Mouse (Mus musculus): ENCODE results near the gene Hoxa7.

Hoxa7 gene

DNA sequence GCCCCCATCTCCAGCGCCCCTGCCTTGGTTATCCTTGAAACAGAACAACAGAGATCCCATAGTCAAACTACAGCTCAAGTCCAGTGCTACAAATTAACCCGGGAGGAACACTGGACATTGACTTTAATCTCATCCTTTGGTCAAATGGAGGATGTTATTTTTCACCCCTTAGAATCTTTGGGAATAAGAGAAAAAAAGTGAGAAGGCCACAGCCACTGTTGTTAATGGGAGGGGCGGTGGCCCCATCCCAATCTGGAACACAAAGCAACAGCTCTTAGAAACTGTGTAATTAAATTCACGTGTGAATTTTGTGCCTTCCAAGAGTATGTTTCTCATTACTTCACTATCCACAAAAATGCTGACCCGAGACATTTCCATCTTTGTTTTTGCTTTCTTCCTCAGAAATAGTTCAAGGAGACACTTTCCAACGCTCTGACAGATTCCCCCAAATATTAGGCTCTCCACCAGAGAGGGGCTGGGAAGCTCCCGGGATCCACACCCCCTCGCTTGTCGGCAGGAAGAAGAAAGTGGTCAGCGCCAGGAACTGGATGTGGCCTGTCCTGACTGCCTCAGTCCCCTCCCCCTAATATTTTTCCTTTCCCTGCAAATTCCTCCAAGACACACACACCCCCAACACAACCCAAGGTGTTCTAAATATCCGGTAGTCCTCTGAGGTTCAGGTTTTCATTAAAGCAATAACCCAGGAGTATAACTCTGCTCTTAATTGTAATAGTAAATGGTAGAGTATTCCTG, 6.0 kb upstream of the Hoxa7 start:
- in situ Hi-C loops (cut with MboI): loop anchor here (5.0 to 25.0 kb wide), 4 partner anchors 643 to 1415 kb away; no protein-coding TSS in a partner anchor

DNA sequence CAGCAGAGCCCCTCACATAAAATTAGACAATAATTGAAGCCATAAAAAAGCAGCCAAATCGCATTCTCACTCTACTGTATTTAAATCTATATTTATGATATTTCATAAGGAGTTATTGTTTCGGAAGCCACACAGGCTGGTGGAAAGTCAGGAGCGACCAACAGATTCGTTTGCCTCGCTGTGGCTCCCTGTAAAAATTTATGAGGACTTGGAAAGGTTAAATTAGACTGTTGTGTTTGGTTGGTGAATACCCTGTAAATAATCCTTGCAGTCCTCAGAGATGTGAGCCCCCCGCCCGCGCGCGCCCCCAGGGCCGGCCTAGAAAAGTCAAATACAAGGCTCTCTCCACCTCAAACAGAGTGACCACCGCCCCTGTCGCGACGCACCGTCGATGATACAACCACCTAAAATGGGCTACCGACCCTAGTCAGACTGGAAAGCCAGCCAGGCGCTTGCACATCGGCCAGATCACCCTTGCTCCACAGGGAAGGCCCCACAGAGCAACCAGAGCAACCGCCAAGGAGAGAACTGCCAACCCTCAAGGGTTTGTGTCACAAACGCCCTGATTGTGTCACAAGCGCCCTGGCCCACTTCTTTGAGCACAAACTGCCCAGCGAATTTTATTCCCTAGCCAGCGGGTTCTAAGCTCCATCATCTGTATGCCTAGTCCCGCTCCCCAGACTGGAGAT, 5.1 kb upstream of the Hoxa7 start:
- in situ Hi-C loops (cut with MboI): loop anchor here (5.0 to 25.0 kb wide), 4 partner anchors 642 to 1414 kb away; no protein-coding TSS in a partner anchor

DNA sequence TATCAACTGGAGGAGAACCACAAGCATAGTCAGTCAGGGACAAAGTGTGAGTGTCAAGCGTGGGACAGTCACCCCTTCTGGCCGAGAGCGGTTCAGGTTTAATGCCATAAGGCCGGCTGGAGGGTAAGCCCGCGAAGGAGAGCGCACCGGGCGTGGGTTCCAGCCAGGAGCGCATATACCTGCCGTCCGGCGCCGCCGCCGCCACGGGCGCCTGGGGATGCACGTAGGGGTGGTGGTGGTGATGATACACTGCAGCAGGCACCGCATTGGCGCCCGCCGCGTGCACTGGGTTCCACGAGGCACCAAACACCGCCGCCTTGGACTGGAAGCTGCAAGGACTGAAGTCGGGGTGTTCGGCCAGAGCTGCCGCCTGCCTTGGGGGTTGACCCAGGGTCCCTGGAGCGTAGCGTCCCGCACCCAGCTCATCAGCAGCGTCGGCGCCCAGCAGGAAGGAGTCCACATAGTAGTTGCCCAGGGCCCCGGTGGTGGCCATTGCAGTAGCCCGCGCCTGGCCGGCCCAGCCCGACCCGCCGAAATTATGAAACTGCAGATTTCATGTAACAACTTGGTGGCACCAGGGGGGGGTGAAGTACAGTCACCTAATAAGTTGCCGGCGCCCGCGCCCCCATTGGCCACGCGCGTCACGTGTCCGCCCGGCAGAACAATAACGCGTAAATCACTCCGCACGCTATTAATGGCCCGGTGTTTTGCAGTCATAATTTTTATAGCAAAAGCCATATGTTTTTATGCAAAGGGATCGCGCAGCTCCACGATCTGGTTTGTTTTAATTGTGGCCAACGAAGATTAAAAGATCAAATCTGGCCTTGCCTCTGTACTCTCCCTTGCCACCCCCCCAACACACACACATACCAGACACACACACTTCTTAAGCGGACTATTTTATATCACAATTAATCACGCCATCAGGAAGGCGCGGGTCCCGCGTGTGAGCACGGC, 4.2 kb upstream of the Hoxa7 start:
- in situ Hi-C loops (cut with MboI): loop anchor here (5.0 to 25.0 kb wide), 4 partner anchors 641 to 1414 kb away; no protein-coding TSS in a partner anchor

DNA sequence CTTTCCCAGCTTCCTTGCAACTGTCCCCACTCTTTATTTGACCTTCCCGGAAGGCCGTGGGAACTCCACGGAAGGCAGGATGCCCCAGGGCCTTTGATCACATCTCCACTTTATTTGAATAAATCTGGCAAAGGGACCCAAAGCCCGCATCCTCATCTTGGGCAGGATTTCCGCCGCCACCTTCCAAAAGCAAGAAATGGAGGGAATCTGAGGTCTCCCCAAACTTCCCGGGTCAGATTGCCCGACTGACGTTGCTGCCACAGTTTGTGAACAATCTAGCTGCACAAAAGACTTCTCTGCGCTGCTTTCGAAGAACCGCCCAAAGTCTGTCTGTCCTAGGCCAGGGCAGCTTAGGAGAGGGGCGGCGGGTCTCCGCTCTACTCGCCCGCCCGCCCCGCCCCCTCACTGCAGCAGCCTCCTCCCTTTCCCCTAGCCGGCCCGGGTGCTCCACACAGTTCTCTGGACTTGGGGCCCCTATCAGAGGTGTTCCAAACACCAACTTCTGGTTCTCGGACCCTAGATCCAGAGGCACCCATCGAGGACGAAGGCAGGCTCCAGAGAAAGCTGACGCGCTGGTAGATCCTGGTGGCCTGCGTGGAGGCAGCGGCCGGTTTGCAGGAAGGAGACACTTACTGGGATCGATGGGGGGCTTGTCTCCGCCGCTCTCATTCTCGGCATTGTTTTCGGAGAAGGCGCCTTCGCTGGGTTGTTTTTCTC, 3.4 kb upstream of the Hoxa7 start:
- in situ Hi-C loops (cut with MboI): loop anchor here (5.0 to 25.0 kb wide), 4 partner anchors 640 to 1413 kb away; no protein-coding TSS in a partner anchor

DNA sequence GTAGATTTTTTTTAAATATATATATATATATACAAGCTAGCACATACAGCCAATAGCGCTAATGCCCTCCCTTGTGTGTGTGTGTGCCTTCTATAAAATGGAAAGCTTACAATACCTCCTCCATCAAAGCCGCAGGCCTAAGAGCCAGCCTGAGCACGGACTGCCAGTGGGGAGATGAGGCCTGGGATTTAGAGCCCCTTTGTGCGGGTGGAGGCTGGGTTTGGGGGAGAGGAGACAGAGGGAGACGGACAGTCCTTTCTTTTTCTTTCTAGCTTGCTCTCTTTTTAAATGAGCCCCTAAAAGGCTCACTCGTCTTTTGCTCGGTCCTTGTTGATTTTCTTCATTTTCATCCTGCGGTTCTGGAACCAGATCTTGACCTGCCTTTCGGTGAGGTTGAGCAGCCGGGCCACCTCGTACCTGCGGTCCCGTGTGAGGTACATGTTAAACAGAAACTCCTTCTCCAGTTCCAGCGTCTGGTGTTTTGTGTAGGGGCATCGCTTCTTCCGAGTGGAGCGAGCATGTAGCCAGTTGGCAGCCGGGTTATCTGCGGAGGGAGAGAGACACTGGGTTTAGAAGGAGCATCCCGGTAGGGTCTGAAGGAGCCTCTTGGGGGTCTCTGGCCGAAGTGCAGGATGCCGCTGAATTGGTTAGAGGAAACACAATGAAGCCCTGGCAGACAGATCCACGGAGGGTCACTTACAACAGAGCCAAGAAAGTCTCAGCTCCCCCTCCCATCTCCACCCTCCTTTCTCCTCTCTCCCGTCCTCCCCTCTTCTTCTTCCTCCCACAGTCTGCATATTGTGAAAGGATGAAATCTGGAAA, 2.5 kb upstream of the Hoxa7 start:
- in situ Hi-C loops (cut with MboI): loop anchor here (10.0 kb wide), 2 partner anchors 639 to 839 kb away; no protein-coding TSS in a partner anchor

DNA sequence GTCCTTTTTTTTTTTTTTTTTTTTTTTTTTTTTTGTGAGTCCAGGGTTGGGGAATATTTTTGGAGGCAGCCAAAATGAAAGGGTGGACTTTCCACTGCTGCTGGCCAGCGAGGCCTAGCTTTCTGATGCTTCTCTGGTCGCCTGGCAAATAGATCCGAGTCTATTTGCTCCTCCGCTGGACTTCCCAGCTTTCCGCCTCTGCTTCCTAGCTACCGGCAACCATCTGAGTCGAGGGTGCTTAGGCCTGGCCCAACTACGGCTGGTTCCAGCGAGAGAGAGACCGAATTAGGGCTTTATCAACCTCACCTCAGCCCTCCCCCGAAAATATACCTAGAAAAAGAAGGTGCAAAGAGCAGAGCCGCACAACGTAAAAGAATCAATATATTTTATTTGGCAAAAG, 1.1 kb upstream of the Hoxa7 start:
- in situ Hi-C loops (cut with MboI): loop anchor here (10.0 kb wide), 2 partner anchors 638 to 838 kb away; no protein-coding TSS in a partner anchor

DNA sequence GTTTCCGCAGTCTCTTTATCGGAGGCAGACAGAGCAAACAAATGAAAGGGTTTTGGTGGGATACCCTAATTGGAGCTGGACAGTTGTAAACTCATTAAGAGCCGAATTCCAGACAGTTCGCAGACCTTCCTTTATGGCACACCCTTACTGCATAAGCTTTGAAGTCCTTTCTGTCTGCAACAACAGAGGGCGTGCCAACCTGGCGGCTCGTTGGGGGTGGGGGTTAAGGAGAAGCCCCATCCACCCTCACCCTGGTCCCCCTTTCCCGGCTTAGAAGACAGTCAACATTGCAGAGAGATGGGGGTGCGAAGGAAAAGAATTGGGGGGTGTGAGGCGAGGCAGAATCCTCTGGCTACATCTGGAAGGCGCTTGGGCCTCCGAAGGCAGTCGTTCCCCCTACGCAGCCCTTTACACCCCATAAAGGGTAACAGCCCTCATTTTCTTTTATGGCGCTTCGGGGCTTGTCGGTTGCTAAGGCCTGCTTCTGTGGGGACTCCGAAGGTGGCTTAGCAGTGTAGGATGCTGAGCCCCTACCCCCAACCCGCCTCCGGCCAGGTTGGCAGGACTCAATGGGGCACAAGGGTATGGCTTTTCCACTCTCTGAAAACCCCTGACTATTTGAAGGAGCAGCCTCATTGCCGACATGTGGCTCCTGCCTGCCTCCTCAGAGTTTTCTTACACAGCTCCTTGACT, 485 bp upstream of the Hoxa7 start:
- in situ Hi-C loops (cut with MboI): loop anchor here (10.0 kb wide), 2 partner anchors 637 to 837 kb away; no protein-coding TSS in a partner anchor

DNA sequence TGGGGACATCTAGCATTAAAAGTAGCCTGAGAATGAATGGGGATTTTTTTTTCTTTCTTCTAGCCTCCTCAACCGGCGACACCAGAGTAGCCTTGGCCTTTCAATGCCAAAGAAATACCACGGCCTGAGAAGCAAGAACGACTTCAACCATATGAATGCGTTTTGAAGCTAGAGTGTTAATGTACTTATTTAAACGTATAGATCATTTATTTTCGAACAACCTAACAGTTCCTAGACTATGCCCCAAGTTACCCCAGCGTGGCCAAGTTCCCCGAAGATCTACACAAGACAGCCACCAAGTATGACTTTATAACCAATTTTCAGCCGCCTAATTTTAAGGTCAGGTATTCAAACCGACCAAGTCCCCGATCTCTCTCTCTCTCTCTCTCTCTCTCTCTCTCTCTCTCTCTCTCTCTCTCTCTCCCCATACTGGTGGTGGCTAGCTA, 766 bp downstream of the Hoxa7 start:
- in situ Hi-C loops (cut with MboI): loop anchor here (10.0 kb wide), 2 partner anchors 636 to 836 kb away; no protein-coding TSS in a partner anchor

DNA sequence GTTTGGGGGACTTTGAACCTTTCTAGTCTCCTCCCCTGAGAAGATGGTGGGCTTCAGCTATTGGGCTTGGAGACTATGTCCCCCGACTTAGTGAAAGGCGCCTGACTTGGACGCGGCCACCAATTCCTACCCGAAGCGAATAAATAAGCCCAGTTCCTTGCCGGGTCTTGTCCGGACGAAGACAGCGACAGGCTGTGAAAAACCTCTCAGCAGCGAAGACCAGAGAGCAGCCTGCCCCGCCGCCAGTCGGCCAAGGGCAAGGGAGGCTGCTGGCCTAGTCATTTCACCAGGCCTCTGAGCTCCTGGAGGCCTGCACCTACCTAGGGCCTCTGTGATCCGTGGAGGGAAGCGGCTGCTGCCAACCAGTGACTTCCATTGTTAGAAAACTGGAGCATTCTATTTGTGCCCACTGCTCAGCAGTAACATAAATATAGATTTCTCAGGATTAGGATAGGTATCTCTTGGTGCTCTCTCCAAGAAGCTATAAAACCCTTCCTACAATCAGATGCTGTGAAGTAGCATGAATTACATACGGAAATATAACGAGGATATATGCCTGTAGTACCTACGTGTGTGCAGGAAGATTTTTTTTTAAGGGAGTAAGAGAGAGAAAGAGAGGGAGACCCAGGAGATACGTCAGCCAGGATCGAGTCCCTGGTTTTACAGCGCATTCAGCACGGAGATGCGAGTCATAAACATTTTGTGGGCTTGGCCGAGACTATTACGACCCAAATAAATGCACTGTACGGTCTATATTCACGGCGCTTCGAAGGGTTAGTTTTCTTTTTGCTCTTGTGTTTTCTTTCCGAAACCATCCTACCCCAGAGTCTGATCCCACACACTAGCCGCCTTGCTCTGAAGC, 1.4 kb downstream of the Hoxa7 start:
- in situ Hi-C loops (cut with MboI): loop anchor here (10.0 kb wide), 2 partner anchors 635 to 835 kb away; no protein-coding TSS in a partner anchor

DNA sequence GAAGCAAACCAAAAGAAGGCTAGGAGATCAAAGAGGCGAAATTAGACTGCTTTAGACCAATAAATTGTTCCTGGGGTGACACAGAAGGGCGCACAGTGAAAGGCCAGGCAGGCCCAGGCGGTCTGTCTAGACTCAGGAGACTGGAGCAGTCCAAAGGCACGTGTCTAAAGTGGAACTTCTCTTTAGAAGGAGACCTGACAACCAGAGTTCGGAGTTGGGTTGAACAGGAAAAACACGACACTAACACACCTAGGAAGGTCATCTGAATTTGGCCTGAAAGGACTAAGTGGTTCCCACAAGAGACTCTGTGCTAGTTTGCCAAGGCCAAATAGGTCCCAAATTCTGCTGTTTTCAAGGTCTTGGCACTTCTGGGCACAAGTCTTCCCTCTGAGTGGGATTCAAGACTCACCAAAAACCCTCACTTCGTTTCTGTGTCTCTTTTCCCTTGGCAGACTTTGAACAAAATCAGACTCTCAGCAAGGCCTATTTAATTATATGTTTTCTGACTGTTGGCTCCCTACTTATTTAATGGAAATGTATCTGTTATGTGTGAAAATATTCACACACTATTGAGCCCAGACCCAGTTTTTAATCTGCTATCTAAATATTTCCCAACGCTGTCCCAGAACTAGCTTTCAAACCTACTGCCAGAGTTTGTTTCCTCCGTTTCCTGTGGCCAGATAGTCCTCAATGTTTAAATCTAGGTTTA, 2.3 kb downstream of the Hoxa7 start:
- in situ Hi-C loops (cut with MboI): no loop called here

DNA sequence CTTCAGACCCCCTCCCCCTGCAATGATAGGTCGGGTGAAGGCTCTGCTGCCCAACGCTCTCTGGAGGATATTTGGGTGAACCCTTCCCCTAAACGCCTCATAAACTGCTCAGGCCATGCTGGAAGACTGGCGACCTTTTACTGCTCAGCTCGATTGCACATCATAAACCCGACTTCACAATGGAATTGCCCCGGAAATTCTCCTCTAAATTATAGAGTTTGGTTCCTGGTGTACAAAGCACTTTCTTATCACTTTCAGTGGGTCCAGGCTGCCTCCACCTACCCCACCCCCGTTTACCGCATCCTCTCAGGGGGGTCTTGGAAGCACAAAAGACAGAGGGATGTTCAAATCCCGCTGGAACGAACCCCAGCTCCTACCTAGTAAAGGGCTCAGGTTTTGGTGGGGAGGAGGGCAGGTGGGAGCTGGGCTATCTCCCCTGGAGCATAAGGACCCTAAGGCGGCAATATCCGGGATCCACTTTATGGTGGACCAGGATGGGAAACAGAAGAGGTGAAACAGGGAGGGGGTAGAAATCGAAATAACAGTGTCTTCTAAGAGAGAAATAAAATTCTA, 2.9 kb downstream of the Hoxa7 start:
- in situ Hi-C loops (cut with MboI): no loop called here

DNA sequence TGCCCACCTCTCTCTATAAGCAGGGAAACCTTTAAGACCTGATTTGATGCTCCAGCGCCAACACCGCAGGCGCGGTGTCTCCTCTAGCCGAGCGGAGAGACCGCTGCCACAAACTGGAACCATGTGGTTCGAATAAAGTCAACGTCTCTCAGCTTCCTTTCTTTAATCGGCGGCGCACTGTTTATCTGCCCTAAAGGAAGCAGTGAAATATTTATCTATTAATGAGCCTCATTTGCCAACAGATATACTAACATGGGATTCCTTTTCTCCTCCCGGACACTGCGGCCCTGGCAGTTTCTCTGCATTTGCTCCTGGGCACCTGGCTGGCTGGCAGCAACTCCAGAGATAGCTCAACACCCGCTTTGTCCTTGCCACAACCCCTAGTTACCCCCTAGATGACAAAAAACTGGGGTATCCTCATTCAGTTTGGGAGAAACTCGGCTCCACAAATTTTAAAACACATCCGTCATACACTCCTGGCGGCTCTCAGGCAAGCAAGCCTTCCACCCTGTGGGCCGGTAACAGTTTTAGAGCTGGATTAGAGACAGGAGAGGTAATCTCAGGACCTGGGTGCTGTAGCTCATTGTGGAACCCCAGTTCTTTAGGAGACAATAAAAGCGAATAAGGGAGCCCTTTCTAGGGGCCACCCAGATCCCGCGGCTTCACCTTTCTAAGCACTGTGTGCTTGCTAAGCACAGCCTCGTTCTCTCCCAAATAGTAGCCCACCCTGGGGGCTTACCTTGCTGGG, 3.6 kb downstream of the Hoxa7 start:
- in situ Hi-C loops (cut with MboI): no loop called here

DNA sequence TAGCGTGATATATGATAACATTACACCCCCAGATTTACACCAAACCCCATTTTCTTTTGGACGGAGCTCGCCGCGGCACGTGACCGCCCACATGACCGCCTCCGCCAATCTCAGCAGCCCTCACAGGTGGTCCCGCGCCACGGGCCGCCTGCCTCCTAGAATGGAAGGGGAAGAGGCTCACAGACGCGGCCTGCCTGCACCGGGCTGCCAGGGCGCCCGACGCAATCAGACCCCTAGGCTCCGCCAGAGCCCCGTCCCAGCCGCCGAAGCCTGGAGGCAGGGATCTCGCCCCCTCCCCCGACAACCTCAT, 4.2 kb downstream of the Hoxa7 start:
- in situ Hi-C loops (cut with MboI): no loop called here

DNA sequence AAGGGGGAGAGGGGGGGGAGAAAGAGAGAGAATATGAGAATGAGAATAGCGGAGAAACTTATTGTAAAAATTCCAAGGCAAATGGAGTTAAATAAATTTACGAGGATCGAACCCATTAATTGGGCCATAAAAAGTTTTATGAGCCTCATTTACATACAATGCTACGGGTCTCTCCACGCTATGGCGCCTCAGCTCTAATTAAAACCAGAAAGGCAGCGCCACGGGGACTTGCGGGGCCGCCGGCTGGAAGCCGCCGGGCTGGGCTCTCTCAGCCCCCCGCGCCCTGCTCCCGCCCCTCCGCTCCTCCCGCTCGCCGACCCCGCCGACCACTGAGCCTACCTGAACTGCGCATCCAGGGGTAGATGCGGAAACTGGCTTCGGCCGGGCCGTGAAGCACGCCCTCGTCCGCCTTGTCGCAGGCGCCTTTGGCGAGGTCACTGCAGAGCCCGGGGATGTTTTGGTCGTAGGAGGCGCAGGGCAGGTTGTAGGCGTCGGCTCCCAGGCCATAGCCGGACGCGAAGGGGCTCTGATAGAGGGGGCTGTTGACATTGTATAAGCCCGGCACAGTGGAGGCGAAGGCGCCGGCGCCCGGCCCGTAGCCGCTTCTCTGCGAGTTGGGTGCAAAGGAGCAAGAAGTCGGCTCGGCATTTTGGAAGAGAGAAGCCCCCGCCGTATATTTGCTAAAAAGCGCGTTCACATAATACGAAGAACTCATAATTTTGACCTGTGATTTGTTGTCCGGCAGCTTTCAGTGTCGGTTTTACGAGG, 4.8 kb downstream of the Hoxa7 start:
- in situ Hi-C loops (cut with MboI): no loop called here

DNA sequence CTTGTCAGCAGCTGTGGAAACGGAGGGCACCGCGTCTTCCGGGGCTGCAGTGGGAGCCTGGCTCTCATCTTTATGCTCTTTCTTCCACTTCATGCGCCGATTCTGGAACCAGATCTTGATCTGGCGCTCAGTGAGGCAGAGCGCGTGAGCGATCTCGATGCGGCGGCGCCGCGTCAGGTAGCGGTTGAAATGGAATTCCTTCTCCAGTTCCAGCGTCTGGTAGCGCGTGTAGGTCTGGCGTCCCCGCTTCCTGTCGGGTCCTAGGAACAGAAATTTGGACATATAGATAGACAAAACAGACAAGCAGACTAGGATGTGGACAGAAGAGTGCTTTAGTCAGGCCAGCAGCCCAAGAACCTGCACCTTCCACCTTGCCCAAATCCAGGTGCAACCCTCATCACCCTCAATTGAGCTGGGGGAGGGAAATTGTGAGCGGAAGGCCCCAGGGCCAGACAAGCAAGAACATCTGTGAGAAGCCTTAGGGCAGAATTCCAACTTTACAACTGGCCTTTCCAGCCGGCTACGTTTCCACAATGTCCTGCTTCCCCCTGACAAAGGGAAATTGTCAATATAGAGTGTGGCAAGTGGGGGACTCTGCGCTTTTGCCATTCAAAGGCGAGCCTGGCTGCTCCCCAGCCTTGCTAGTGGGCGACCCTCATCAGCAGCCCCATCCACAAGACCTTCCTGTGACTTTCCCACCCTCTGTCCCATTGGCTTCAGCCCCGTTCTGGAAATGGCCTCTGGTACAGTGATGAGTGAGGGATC, 5.7 kb downstream of the Hoxa7 start:
- in situ Hi-C loops (cut with MboI): no loop called here

Measured in mature B cell (primary cell).